Mouse (Mus musculus) midbrain, embryonic 16.5 days (tissue): ENCODE data around the gene Rc3h1. TPM values are rescaled to one million over a fixed set of nuclear protein-coding genes. Genes with fewer than 3 reads are reported as not detected.
"Not testable (repeated sequence)": the region's sequence is repeated elsewhere in the genome, so short reads cannot be mapped to it uniquely, and the experiment has no call there.

ENCODE experiments used
- ATAC-seq: fragments of 200-750 bp; cut with Nextera tagmentation; 2 replicates; pipeline ENCODE4 v1.8.0; 2017; ENCODE audit warnings: moderate TSS enrichment
- H3K27ac ChIP-seq: fragments of 300-500 bp; sonication (generic); 2 replicates; pipeline ENCODE4 v1.5.1; 2014; ENCODE audit warnings: mild to moderate bottlenecking, low read length, mixed read lengths
- H3K27me3 ChIP-seq: fragments of 300-500 bp; sonication (generic); 2 replicates; pipeline ENCODE4 v1.6.1; 2014; ENCODE audit warnings: low read depth, low read length, mixed read lengths; ENCODE audit not compliant: control insufficient read depth, insufficient read depth
- H3K36me3 ChIP-seq: fragments of 300-500 bp; sonication (generic); 2 replicates; pipeline ENCODE4 v1.6.1; 2014; ENCODE audit warnings: mild to moderate bottlenecking, low read length, moderate library complexity, mixed read lengths; ENCODE audit not compliant: control insufficient read depth, insufficient read depth
- H3K4me1 ChIP-seq: fragments of 300-500 bp; sonication (generic); 2 replicates; pipeline ENCODE4 v1.6.1; 2014; ENCODE audit warnings: mild to moderate bottlenecking, low read length, mixed read lengths; ENCODE audit not compliant: control insufficient read depth, insufficient read depth
- H3K4me2 ChIP-seq: fragments of 300-500 bp; sonication (generic); 2 replicates; pipeline ENCODE4 v1.6.1; 2014; ENCODE audit warnings: mild to moderate bottlenecking, low read length, mixed read lengths
- H3K4me3 ChIP-seq: fragments of 300-500 bp; sonication (generic); 2 replicates; pipeline ENCODE4 v1.5.1; 2014; ENCODE audit warnings: low read depth, mild to moderate bottlenecking, low read length, moderate library complexity, mixed read lengths
- H3K9ac ChIP-seq: fragments of 300-500 bp; sonication (generic); 2 replicates; pipeline ENCODE4 v1.6.1; 2014; ENCODE audit warnings: low read depth, low read length, mixed read lengths
- H3K9me3 ChIP-seq: fragments of 300-500 bp; sonication (generic); replicated peaks from 2 replicates; pipeline ENCODE4 v1.6.1; 2014; ENCODE audit warnings: mild to moderate bottlenecking, low read length, mixed read lengths; ENCODE audit not compliant: control insufficient read depth, poor library complexity, severe bottlenecking
- WGBS: fragments of 180-500 bp; shearing (Covaris S2); extraction: QIAGEN DNeasy Blood & Tissue Kit; methylation state at CpG from one replicate; pipeline ENCODE4 v1.1.7; 2014; 5-methylcytosine and 5-hydroxymethylcytosine counted together
- polyA plus RNA-seq: library from polyadenylated mRNA; unstranded; fragments of >200 nt; fragmentation: Nextera tagmentation; extraction: Ambion mirVana; gene quantifications from 2 replicates; pipeline ENCODE4 v1.2.1, GENCODE M21; 2015

The Rc3h1 gene
- polyA plus RNA-seq, 1 experiment from 2014 or later = 6.1 TPM

DNA sequence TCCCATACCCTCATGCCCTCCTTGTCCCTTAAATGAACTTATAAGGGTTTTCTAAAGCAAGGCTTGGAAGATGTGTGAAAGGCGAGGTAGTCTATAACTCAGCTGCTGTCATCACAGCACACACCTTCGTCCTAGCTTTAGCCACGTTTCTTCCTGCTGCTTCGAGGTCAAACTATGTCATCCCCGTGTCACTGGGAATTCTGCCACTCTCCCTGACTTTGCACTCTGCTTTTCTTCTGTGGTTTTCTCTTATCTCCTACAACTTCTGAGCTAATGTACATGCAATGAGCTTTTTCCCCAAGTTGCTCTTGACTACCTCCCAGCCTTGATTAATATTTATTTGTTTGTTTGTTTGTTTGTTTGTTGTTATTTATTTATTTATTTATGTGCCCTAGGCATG lies 73.8 kb downstream of the Rc3h1 start:
- Histone ChIP-seq H3K9me3 (no peaks in the 10 kb centered on the region), H3K27ac (no peak overlapping the region), H3K4me3 (no peak overlapping the region), H3K4me2 (no peak overlapping the region), H3K27me3 (no peaks in the 10 kb centered on the region), H3K9ac (no peak overlapping the region), H3K4me1 (no peaks in the 10 kb centered on the region), H3K36me3 (no peaks in the 10 kb centered on the region; the same call in 1 of the 2 replicates)
- WGBS = 84% methylated on average over 5 of the region's 5 CpGs
- ATAC-seq = no peak

DNA sequence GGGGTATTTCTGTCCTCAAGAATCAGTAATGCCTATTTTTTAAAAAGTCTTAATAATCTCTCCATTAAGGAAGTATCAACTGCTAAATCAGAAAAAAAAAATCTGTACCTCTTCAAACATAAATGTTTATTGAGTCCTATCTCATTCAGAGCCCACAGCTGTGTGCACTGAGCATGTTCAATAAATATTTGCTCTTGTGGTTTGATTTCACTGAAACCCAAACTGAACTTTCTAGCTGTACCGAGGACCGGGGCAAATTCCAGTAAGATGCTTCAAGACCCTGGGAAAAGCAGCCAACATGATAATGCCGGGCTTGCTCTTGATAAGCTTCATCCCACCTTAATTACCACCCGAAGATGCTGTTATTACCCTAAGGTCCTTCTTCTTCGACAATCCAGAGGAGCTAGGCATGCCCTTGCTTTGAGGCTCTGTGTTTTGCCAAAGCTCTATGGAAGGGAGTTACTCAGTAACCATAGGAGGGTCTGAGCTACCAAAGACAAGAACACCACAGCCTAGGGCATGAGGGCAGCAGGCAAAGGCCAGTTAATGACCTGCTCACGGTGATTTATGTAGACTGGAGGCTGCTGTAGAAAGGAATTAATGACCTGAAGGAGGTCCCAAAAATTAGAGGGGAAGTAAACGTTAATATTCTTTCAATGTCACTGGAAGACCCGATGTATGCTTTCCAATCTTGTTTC lies 74.5 kb downstream of the Rc3h1 start:
- no peak overlapping the region for H3K27ac ChIP-seq
- no peaks in the 10 kb centered on the region for H3K9me3 ChIP-seq
- H3K9ac ChIP-seq = no peak overlapping the region
- no peaks in the 10 kb centered on the region for H3K4me1 ChIP-seq
- H3K4me2 ChIP-seq = no peak overlapping the region
- 90% methylated on average over 8 of the region's 8 CpGs for WGBS
- H3K4me3 ChIP-seq = no peak overlapping the region
- H3K36me3 ChIP-seq = no peaks in the 10 kb centered on the region; the same call in 1 of the 2 replicates
- H3K27me3 ChIP-seq = no peaks in the 10 kb centered on the region
- no peak for ATAC-seq

DNA sequence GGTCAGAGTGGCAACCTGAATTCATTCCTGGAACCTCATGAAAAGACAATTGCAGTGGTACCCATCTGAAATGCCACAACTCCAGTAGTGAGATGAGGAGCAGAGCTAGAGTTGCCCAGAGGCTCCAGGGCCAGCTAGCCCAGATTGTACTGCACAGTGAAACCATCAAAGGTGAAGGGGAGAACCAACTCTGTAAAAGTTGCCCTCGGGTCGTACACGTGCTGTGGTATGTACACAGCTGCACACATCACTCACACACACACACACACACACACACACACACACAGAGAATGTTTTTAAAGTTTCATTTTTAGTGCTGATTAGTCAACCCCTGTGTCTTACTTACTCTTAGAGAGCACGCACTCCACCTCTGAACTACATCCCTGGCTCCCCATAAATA lies 75.1 kb downstream of the Rc3h1 start:
- ATAC-seq = no peak
- H3K9me3 ChIP-seq = no peaks in the 10 kb centered on the region
- no peaks in the 10 kb centered on the region; the same call in 1 of the 2 replicates for H3K36me3 ChIP-seq
- 92% methylated on average over 4 of the region's 4 CpGs for WGBS
- no peak overlapping the region for H3K4me3 ChIP-seq
- no peak overlapping the region for H3K27ac ChIP-seq
- no peaks in the 10 kb centered on the region for H3K4me1 ChIP-seq
- H3K4me2 ChIP-seq = no peak overlapping the region
- H3K9ac ChIP-seq = no peak overlapping the region
- H3K27me3 ChIP-seq = no peaks in the 10 kb centered on the region

DNA sequence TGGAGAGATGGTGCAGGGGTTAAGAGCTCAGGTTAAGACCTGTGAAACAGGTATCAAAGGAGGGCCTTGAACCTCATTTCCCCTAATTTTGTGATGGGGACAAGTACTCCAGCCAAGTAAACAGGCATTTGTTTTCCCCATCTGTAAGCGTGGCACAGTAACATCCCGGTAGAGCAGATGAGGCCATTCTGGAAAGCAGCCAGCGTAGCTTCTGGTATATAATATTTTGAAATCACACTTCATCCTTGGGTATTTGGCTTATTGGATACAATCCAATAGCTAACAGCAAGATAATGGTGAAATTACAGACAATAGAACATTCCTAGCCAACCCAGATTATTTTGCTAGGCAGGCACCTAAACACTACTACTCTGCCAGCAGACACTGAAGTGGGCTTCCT lies 76.7 kb downstream of the Rc3h1 start:
- Histone ChIP-seq H3K9ac (no peak overlapping the region), H3K27ac (no peak overlapping the region), H3K4me2 (no peak overlapping the region), H3K4me1 (no peaks in the 10 kb centered on the region), H3K36me3 (no peaks in the 10 kb centered on the region; the same call in 1 of the 2 replicates), H3K4me3 (no peak overlapping the region), H3K27me3 (no peaks in the 10 kb centered on the region), H3K9me3 (no peaks in the 10 kb centered on the region)
- WGBS = 80% methylated on average over 3 of the region's 3 CpGs
- no peak for ATAC-seq

DNA sequence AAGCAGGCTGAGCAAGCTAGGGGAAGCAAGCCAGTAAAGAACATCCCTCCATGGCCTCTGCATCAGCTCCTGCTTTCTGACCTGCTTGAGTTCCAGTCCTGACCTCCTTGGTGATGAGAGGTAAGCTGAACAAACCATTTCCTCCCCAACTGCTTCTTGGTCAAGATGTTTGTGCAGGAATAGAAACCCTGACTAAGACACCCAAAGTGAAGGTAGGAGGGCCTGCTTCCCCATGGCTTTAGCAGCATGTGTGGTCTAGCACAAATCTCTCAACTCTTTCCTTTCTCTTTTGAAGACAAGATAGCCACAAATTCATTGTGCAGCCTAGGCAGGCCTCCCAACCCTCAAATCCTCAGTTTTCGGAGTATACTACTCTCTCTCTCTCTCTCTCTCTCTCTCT lies 78.5 kb downstream of the Rc3h1 start:
- 67% methylated on average over 1 of the region's 1 CpGs for WGBS
- not testable (repeated sequence) for H3K27ac ChIP-seq, H3K4me2 ChIP-seq, H3K36me3 ChIP-seq, H3K9ac ChIP-seq, H3K4me1 ChIP-seq, ATAC-seq, H3K27me3 ChIP-seq, H3K4me3 ChIP-seq, H3K9me3 ChIP-seq

DNA sequence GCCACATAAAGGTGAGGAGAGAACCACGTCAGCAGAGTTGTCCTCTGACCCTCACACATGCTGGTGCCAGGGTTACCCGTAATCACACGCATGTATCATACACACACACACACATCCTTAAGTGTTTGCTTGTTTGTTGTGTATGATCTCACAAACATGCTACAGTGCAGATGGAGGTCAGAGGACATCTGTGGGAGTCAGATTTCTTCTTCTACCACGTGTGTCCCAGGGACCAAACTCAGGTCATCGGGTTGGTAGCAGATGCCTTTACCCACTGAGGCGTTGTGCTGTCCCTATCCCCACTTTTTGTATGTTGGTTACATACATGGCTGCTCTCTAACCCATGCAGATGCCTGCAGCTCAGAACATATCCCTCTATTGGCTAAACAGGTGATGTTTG lies 79.3 kb downstream of the Rc3h1 start:
- 85% methylated on average over 6 of the region's 6 CpGs for WGBS

DNA sequence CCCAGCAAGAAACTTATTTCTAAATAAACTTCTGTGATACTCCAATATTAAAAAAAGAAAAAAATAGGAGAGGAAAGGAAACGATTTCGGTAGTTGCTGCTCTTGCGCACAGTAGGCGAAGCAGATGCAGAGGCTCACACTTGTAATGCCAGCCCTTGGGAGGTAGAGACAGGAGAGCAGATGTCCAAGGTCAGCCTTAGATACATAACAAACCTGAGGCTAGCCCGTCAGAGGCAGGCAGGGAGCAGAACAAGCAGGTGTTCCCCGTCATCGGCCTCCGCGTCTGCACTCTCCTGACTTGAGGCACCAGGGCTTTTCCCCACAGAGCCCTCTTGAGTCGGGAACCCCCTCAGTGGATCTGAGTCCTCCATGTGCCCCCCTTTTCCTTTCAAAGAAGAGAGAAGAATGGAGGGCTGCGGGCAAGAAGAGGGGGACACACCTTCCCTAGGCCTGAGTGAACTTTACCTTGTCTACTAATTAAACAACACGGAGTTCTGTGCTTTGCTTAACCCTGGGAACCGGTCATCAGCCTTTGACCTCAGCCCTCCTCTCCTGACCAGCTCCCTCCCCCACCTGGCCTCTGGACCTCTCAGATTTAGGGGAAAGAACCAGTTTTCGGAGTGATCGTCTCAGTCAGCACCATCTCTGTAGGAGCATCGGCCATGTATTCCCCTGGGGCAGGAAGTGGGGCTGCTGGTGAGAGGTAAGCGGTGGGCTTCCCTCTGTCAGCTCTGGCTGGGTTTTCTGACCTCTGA lies 80.8 kb downstream of the Rc3h1 start:
- no peak overlapping the region for H3K9ac ChIP-seq
- no peak for ATAC-seq
- WGBS = 89% methylated on average over 17 of the region's 17 CpGs
- H3K9me3 ChIP-seq = no peaks in the 10 kb centered on the region
- H3K4me1 ChIP-seq = no peaks in the 10 kb centered on the region
- H3K27ac ChIP-seq = no peak overlapping the region
- H3K4me3 ChIP-seq = no peak overlapping the region
- H3K27me3 ChIP-seq = no peaks in the 10 kb centered on the region
- no peaks in the 10 kb centered on the region for H3K36me3 ChIP-seq
- H3K4me2 ChIP-seq = no peak overlapping the region

More for the DNA sequence above, 79.3 kb downstream of the Rc3h1 start:
- Histone ChIP-seq H3K9ac (no peak overlapping the region), H3K9me3 (no peaks in the 10 kb centered on the region), H3K4me3 (no peak overlapping the region), H3K27ac (no peak overlapping the region), H3K4me1 (no peaks in the 10 kb centered on the region), H3K27me3 (no peaks in the 10 kb centered on the region), H3K36me3 (no peaks in the 10 kb centered on the region), H3K4me2 (no peak overlapping the region)
- ATAC-seq = no peak

DNA sequence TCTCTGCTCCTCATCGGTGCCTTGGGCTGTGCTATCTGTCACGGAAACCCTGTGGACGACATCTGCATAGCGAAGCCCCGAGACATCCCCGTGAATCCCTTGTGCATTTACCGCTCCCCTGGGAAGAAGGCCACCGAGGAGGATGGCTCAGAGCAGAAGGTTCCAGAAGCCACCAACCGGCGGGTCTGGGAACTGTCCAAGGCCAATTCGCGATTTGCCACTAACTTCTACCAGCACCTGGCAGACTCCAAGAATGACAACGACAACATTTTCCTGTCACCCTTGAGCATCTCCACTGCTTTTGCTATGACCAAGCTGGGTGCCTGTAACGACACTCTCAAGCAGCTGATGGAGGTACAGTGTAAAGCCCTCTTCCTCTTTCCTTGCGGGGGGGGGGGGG lies 83.2 kb downstream of the Rc3h1 start:
- H3K4me1 ChIP-seq = no peaks in the 10 kb centered on the region
- ATAC-seq = no peak
- no peak overlapping the region for H3K27ac ChIP-seq
- H3K4me3 ChIP-seq = no peak overlapping the region
- H3K27me3 ChIP-seq = no peaks in the 10 kb centered on the region
- H3K9me3 ChIP-seq = no peaks in the 10 kb centered on the region
- WGBS = 92% methylated on average over 14 of the region's 15 CpGs
- no peak overlapping the region for H3K9ac ChIP-seq
- H3K36me3 ChIP-seq = no peaks in the 10 kb centered on the region
- H3K4me2 ChIP-seq = no peak overlapping the region

DNA sequence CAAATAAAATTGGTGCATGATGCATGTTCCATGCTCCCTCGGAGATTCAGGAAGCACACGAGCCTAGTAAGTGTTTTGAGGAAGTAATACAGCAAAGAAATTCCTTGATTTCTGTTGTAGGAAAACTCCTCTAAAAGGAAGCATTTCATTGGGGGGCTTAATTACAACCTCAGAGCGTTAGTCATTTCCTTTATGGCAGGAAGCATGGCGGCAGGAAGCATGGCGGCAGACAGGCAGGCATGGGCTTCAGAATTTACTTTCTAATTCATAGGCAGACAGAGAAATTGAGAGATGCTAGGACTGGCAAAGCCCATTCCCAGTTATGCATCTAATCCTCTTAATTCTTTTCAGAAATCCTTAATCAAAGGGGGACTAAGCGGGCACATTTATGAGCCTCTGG lies 87.6 kb downstream of the Rc3h1 start:
- 64% methylated on average over 6 of the region's 6 CpGs for WGBS
- no peak overlapping the region for H3K27ac ChIP-seq
- no peak overlapping the region for H3K9ac ChIP-seq
- H3K4me3 ChIP-seq = no peak overlapping the region
- H3K9me3 ChIP-seq = no peaks in the 10 kb centered on the region
- ATAC-seq = no peak
- no peaks in the 10 kb centered on the region for H3K4me1 ChIP-seq
- no peak overlapping the region for H3K4me2 ChIP-seq
- H3K36me3 ChIP-seq = no peaks in the 10 kb centered on the region
- no peaks in the 10 kb centered on the region for H3K27me3 ChIP-seq
